Mouse (Mus musculus) bone marrow, adult 2 months (tissue): ENCODE results near the gene Rrp9. TPM values are rescaled to one million over a fixed set of nuclear protein-coding genes. Genes with fewer than 3 reads are reported as not detected.
A peak's percentile ranks its signal among the peaks of the same experiment; 100 is the strongest.

Source experiments
- H3K27ac ChIP-seq: fragments of 200-500 bp; 2 replicates; pipeline ENCODE4 v1.5.1; 2012; ENCODE audit warnings: low read depth, mild to moderate bottlenecking, control low read depth, inconsistent platforms, low read length; ENCODE audit not compliant: control insufficient read depth, poor library complexity, insufficient read depth
- H3K4me1 ChIP-seq: fragments of 200-500 bp; 2 replicates; pipeline ENCODE4 v1.6.1; 2011; ENCODE audit warnings: low read length; ENCODE audit not compliant: control insufficient read depth, insufficient read depth
- H3K4me3 ChIP-seq: fragments of 200-500 bp; replicated peaks from 2 replicates; pipeline ENCODE3; 2011; ENCODE audit warnings: mild to moderate bottlenecking, low read depth, low read length, control low read depth; ENCODE audit not compliant: control insufficient read depth
- CTCF ChIP-seq: fragments of 200-500 bp; IDR thresholded peaks from 2 replicates; pipeline ENCODE4 v1.5.1; 2011; ENCODE audit warnings: low read length, control low read depth; ENCODE audit not compliant: control insufficient read depth, insufficient read depth
- POLR2A ChIP-seq: fragments of 200-500 bp; IDR thresholded peaks from 2 replicates; pipeline ENCODE4 v1.6.1; 2011; ENCODE audit warnings: low read depth, mild to moderate bottlenecking, control low read depth, low read length, borderline replicate concordance; ENCODE audit not compliant: control insufficient read depth
- WGBS: fragments of 180-500 bp; shearing (Covaris S2); methylation state at CpG from one replicate; pipeline ENCODE4 v1.1.7; 2018; 5-methylcytosine and 5-hydroxymethylcytosine counted together
- polyA plus RNA-seq: library from polyadenylated mRNA; stranded (reverse); fragments of >200 nt; gene quantifications from 2 replicates; pipeline ENCODE4 v1.2.4, GENCODE M21; 2011; ENCODE audit warnings: low replicate concordance; ENCODE audit not compliant: missing spikeins, insufficient read depth, insufficient read length

Gene Rrp9
- polyA plus RNA-seq, 1 experiment = 37.0 TPM

GRCm38 (mm10) chr9:106447951-106448350 is 27.8 kb upstream of the Rrp9 start:
- TF ChIP-seq POLR2A = no peak
- no peak for TF ChIP-seq CTCF
- peaks cover 3% of the 10 kb centered on the region; the same call in 1 of the 2 replicates for H3K4me1 ChIP-seq
- no peak overlapping the region for H3K4me3 ChIP-seq
- H3K27ac ChIP-seq = no peak overlapping the region
- 31% methylated on average over 9 of the region's 9 CpGs for WGBS

GRCm38 (mm10) chr9:106448498-106449031 is 27.2 kb upstream of the Rrp9 start:
- WGBS = under 1% methylated on average over 23 of the region's 23 CpGs
- peak; percentile 72 for TF ChIP-seq CTCF
- TF ChIP-seq POLR2A = no peak
- Histone ChIP-seq H3K27ac (no peak overlapping the region), H3K4me1 (peaks cover 3% of the 10 kb centered on the region; the same call in 1 of the 2 replicates), H3K4me3 (peak overlapping the region; percentile 42)

DNA sequence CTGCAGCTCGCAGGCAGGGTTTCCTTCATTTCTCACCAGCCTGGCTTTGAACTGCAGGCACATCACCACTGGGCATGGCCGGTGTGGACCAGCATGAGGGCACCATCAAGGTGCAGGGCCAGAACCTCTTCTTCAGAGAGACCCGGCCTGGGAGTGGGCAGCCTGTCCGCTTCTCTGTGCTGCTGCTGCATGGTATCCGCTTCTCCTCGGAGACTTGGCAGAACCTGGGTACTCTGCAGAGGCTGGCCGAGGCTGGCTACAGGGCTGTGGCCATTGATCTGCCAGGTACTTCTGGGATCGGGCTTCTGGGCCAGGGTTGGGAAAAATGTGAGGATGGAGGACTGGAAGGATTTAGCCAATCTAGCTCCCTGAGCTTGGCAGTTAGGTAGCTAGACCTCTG is 25.8 kb upstream of the Rrp9 start:
- TF ChIP-seq POLR2A = no peak
- no peak for TF ChIP-seq CTCF
- Histone ChIP-seq H3K4me3 (no peak overlapping the region), H3K27ac (no peak overlapping the region), H3K4me1 (peaks cover 3% of the 10 kb centered on the region; the same call in 1 of the 2 replicates)
- WGBS = 91% methylated on average over 8 of the region's 8 CpGs

- Histone ChIP-seq H3K27ac (no peak overlapping the region), H3K4me1 (peaks cover 3% of the 10 kb centered on the region; the same call in 1 of the 2 replicates), H3K4me3 (no peak overlapping the region)
- 71% methylated on average over 9 of the region's 9 CpGs for WGBS
- TF ChIP-seq POLR2A = no peak
- no peak for TF ChIP-seq CTCF
These were observed 25.1 kb upstream of the Rrp9 start for GRCm38 (mm10) chr9:106450661-106451060.

DNA sequence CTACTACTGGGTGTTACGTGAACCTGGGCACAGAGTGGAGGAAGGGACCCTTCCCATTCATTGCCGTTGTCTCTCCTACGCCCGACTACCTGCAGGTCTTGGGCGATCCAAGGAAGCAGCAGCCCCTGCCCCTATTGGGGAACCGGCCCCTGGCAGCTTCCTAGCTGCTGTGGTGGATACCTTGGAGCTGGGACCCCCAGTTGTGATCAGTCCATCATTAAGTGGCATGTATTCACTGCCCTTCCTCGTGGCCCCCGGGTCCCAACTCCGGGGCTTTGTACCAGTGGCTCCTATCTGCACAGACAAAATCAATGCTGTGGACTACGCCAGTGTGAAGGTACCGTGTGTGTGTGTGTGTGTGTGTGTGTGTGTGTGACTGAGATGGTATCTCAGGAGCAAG is 24.5 kb upstream of the Rrp9 start:
- H3K27ac ChIP-seq = no peak overlapping the region
- peaks cover 3% of the 10 kb centered on the region; the same call in 1 of the 2 replicates for H3K4me1 ChIP-seq
- H3K4me3 ChIP-seq = no peak overlapping the region
- 85% methylated on average over 11 of the region's 11 CpGs for WGBS
- TF ChIP-seq CTCF (no peak), POLR2A (no peak)

- 31% methylated on average over 2 of the region's 2 CpGs for WGBS
- Histone ChIP-seq H3K4me3 (no peak overlapping the region), H3K27ac (no peak overlapping the region), H3K4me1 (peaks cover 3% of the 10 kb centered on the region; the same call in 1 of the 2 replicates)
- TF ChIP-seq POLR2A (no peak), CTCF (no peak)
These were observed 23.9 kb upstream of the Rrp9 start for GRCm38 (mm10) chr9:106451899-106452298.

DNA sequence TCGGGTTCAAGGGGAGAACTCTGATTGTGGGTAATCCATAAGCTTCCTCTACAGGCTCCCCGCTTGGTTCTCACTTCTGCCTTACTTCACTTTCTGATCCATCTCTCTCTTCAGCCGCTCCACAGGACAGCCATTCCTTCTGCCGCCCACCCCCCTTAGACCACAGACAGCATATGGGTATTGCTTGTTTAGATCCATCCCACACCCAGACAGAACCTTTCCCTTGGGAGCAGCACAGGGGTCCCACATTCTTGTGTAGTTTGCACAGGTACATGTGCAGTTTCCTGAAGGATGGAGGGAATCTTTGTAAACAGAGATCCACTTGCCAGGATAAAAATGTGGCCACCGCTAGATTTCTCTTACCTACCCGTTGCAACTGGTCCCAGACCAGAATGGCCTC is 23.4 kb upstream of the Rrp9 start:
- no peak for TF ChIP-seq CTCF
- no peak for TF ChIP-seq POLR2A
- no peak overlapping the region for H3K4me3 ChIP-seq

DNA sequence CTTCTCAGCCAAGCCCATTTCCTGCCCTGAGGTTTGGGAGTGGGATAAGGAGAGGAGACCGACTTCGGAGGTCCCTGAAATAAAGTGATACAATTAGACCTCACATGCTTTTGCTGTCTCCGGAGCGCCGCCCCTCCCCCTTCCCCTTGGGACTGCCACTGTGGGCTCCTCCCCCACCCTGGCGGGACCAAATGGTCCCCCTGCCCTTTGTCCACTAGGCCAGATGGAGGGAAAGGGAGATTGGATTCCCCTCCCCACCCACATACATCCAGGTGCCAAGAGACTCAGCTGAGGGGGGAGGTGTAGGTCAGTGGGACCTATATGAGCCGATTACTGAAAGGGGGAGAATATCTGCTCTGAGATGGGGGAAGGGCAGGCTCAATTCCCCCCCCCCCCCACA is 22.9 kb upstream of the Rrp9 start:
- H3K4me3 ChIP-seq = no peak overlapping the region
- WGBS = 62% methylated on average over 7 of the region's 7 CpGs
- peaks cover 3% of the 10 kb centered on the region; the same call in 1 of the 2 replicates for H3K4me1 ChIP-seq
- no peak overlapping the region for H3K27ac ChIP-seq
- TF ChIP-seq CTCF (no peak), POLR2A (no peak)

More for the DNA sequence above, 23.4 kb upstream of the Rrp9 start:
- Histone ChIP-seq H3K4me1 (peaks cover 3% of the 10 kb centered on the region; the same call in 1 of the 2 replicates), H3K27ac (no peak overlapping the region)
- WGBS = 72% methylated on average over 6 of the region's 6 CpGs

- WGBS = 2% methylated on average over 41 of the region's 74 CpGs
- Histone ChIP-seq H3K4me3 (peak within 1 kb of the TSS; percentile 49), H3K4me1 (no peaks in the 10 kb centered on the region), H3K27ac (no peak within 1 kb of the TSS; the same call in 1 of the 2 replicates)
- TF ChIP-seq CTCF (no peak), POLR2A (no peak)
These were observed 22.3 kb upstream of the Rrp9 start, which contains the start of gene Pcbp4 for GRCm38 (mm10) chr9:106453271-106454070. TSS of gene Pcbp4 (plus strand) at chr9:106453291.
